ENCODE assay signal across 32 mouse cellular contexts in the genomic region with DNA sequence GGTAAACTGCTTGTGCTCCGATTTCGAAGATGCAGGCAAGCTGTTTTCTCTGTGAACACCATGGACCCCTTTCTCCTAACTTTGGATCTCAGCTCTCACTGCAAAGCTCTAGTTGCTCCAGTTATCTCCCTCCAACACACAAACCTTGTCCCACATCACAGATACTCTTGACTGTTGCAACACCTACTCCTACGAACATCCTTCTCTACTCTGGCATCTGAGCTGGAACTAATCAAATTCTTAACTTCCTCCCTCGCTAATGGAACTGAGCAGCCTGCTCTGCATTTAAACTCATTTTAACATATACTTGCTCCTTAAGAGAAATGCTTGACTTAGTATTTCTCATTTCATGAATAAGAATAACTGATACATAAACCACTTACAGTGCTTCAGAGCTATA. TPM values are rescaled to one million over a fixed set of nuclear protein-coding genes. Genes with fewer than 3 reads are reported as not detected.
A peak's percentile ranks its signal among the peaks of the same experiment; 100 is the strongest.
DNase-seq lines count a peak whose midpoint lies in the region.
"Had no signal": no experiment of that assay in that cellular context is flagged by ENCODE, and none has a peak within 500 bp of the region (broad histone marks: within the 10 kb centered on the region; RNA-seq: fewer than 3 reads in every experiment).

No protein-coding gene starts in this region.

- peak; percentile 3 to 30 for DNase-seq in frontal cortex, adult 2 months (ENCODE audit: extremely low spot score in 1 of 2, low spot score in 1 of 2)
- DNase-seq in frontal cortex, postnatal 14 days (ENCODE audit: low spot score in 2 of 2): no peak
- DNase-seq in left cerebral cortex, adult 9 months (ENCODE audit: low spot score in 2 of 2): peak; percentile 7 to 10
- DNase-seq in left cerebral cortex, postnatal 36 days (ENCODE audit: low spot score in 2 of 2): no peak
- peak; percentile 6 to 12 for DNase-seq in right cerebral cortex, adult 2 months (ENCODE audit: low spot score in 2 of 2)
- no peak for DNase-seq in right cerebral cortex, postnatal 25 days
- DNase-seq in adrenal gland, adult 8-10 months: no peak
- DNase-seq: adrenal gland, postnatal 14 days; B cell, adult 2 months; cerebellum, adult 11-12 months; cerebellum, adult 8-10 months; cerebellum, postnatal 10 days; cerebellum, postnatal 36 days; embryo, embryonic 11 days; gastrocnemius, postnatal 25 days; heart, adult 18-20 months; heart, postnatal 10 days; heart, postnatal 36 days had no signal

- intact Hi-C loops in left cerebral cortex, postnatal 36 days (cut with DNase I): no loop called here

RNA-seq across cellular contexts. Expression of gene Ros1, which starts 9.1 kb away (rescaled TPM):
- polyA plus RNA-seq in frontal cortex, adult 2 months (2012; rRNA removed): not detected in 2 replicates
- not detected for total RNA-seq in left cerebral cortex, postnatal 36 days (2021)
- total RNA-seq in adrenal gland, adult 8-10 months (2022): under 1 TPM in 1 of 4 experiments, not detected in 3; 0.07 TPM
- total RNA-seq: adrenal gland, adult 18-20 months; adrenal gland, postnatal 14 days; CH12.LX; heart, adult 18-20 months had no signal
- polyA plus RNA-seq: brain, embryonic 14.5 days; cortical plate, adult 2 months; embryonic facial prominence, embryonic 10.5 days; embryonic facial prominence, embryonic 13.5 days; erythroblast, embryonic 14.5 days; forebrain, embryonic 12.5 days; forebrain, embryonic 15.5 days; G1E; heart, embryonic 15.5 days; hindbrain, embryonic 10.5 days; hindbrain, embryonic 13.5 days; hindbrain, embryonic 16.5 days had no signal

RNA-seq across cellular contexts. Expression of gene Dcbld1, which starts 47.5 kb away (rescaled TPM):
- 6.6 TPM in 2 replicates for polyA plus RNA-seq in frontal cortex, adult 2 months (2012; rRNA removed)
- total RNA-seq in left cerebral cortex, postnatal 36 days (2021): 1 to 10 TPM; 5.5 to 6.3 TPM
- total RNA-seq in adrenal gland, adult 8-10 months (2022): 1 to 10 TPM; 2.5 to 3.8 (median 3.6) TPM
- polyA plus RNA-seq: G1E had no signal

Comparison
In these comparisons a context has a peak if more than half of its experiments do, and no peak if none do; other contexts are left out.
1. DNase-seq: peak in frontal cortex, adult 2 months (2 of 2), left cerebral cortex, adult 9 months (2 of 2) and right cerebral cortex, adult 2 months (2 of 2); none in frontal cortex, postnatal 14 days (0 of 2), left cerebral cortex, postnatal 36 days (0 of 2), right cerebral cortex, postnatal 25 days (single experiment) and adrenal gland, adult 8-10 months (single experiment).